Mouse (Mus musculus): Measurements from ENCODE around the gene Rtn4rl1.

GRCm38 (mm10) chr11:75265545-75265944, 72.0 kb downstream of the Rtn4rl1 start:
- TF ChIP-seq CTCF (IDR thresholded peaks at IDR 0.05; ENCODE audit: low read depth, low read length), result no peak
- TF ChIP-seq POLR2A (IDR thresholded peaks at IDR 0.05; ENCODE audit: extremely low read depth, insufficient read depth, low read length), result no peak

All from liver, adult 2 months (tissue).